Mouse (Mus musculus) kidney, adult 2 months (tissue): ENCODE measurements around the gene Arhgap6.

ENCODE experiments used
- CTCF ChIP-seq: fragments of 200-500 bp; conservative IDR thresholded peaks from 2 replicates; pipeline ENCODE4 v1.5.1; 2011; ENCODE audit warnings: low read depth, mild to moderate bottlenecking, control low read depth, low read length, moderate library complexity, mixed read lengths; ENCODE audit not compliant: insufficient read depth, insufficient read length
- POLR2A ChIP-seq: fragments of 200-500 bp; IDR thresholded peaks from one replicate; pipeline ENCODE4 v1.6.1; 2011; ENCODE audit warnings: low read depth, low read length, control low read depth

DNA sequence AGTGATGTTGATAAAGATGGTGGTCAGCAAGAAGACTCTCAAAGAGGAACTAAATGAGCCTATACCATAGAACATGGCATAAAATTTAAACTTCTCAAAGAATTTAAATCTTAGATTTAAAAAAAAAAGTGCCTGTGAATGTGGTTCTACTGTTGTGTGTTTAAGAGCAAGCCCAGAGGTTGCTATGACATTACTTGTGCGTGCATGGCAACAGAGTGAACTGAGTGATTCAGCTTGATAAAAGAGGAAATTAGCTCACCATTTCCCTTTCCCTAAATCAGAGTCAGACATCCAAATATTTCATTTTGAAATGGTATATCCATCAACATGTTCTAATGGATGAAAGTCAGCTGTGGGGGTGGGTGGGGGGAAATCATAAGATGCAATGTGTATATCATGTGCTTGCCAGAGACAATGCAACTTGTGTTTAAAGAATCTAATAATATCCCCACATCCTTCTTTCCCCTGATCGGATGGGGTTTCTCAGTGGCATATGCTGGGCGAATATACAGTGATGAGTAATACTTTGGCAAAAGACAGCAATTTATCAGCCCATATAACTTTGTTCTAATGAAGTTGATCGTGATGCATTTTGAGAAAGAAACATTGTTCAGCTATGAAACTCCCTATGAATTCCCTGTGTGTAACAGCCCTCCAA is 328.3 kb downstream of the Arhgap6 start:
- TF ChIP-seq POLR2A: no peak
- no peak for TF ChIP-seq CTCF
